Mouse (Mus musculus) megakaryocyte, embryonic 14.5 days (primary cell): ENCODE measurements around the gene Olfr502. TPM values are rescaled to one million over a fixed set of nuclear protein-coding genes. Genes with fewer than 3 reads are reported as not detected.
"Not testable (repeated sequence)": the region's sequence is repeated elsewhere in the genome, so short reads cannot be mapped to it uniquely, and the experiment has no call there.

ENCODE experiments used
- H3K27me3 ChIP-seq: replicated peaks from 2 replicates; pipeline ENCODE3; 2012; ENCODE audit warnings: inconsistent platforms
- H3K36me3 ChIP-seq: replicated peaks from 2 replicates; pipeline ENCODE3; 2012; ENCODE audit warnings: low read length, inconsistent platforms, mixed read lengths
- H3K4me1 ChIP-seq: 2 replicates; pipeline ENCODE4 v1.6.1; 2012; ENCODE audit warnings: inconsistent platforms
- H3K4me3 ChIP-seq: replicated peaks from 2 replicates; pipeline ENCODE3; 2012; ENCODE audit warnings: moderate library complexity, mild to moderate bottlenecking, inconsistent platforms
- H3K9me3 ChIP-seq: 2 replicates; pipeline ENCODE4 v1.6.1; 2012; ENCODE audit warnings: inconsistent platforms
- FLI1 ChIP-seq: IDR thresholded peaks from 2 replicates; pipeline ENCODE4 v1.6.1; 2012; ENCODE audit warnings: low read length, inconsistent platforms, mixed read lengths
- GATA1 ChIP-seq: IDR thresholded peaks from 3 replicates; pipeline ENCODE4 v1.6.1; 2012; ENCODE audit warnings: mixed read lengths, low read length, inconsistent platforms, borderline replicate concordance
- polyA plus RNA-seq: library from polyadenylated mRNA; stranded (reverse); fragments of >175 nt; gene quantifications from 2 replicates; pipeline ENCODE4 v1.2.3, GENCODE M21; 2012; ENCODE audit warnings: low replicate concordance; ENCODE audit not compliant: insufficient read depth

Gene Olfr502
- polyA plus RNA-seq: not detected in 2 replicates

DNA sequence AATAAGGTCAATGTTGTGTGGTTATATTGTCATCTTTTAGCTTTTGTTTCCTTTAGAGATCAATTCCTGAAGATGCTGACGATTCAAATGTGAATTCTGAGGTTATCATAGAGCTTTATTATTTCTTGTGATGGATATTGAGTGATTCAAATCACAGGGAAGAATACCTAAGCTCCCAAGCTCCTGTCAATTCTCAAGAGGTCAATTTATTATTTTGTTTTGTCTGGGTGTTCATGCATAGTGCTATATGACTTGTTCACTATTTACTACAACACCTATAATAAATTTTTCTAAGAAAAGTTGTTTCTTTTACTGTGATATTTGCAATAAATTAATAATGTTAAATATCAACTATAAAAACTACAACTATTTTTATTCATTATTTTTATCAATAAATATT, at the start of gene Olfr502:
Gene Olfr502, minus strand, starts transcription at position 101 of the 400 bp plus-strand sequence.
- Histone ChIP-seq H3K9me3 (peaks cover 26% of the 10 kb centered on the region), H3K27me3 (no peaks in the 10 kb centered on the region), H3K4me3 (no peak within 1 kb of the TSS), H3K36me3 (no peaks in the 10 kb centered on the region), H3K4me1 (no peaks in the 10 kb centered on the region)
- TF ChIP-seq FLI1 (no peak), GATA1 (no peak)

DNA sequence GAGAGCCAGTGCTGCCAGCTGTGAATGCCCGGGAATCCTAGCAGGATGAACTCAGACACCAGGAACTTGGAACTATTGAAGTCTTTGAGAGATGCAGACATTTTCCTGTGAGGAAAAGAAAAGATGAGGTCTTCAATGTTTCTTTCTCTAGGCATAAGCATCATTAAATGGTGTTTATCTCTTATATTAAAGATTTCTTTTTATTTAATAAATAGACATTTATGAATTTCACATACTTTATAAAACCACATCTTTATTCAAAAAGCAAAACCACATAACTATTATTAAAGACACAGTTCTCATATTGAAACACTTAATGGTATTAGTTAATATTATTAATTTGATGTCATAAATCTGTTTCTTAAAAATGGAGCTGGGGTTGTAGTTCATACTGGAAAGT, 40.8 kb upstream of the Olfr502 start, which contains the start of gene Olfr504:
Gene Olfr504, minus strand, starts transcription at position 101 of the 400 bp plus-strand sequence.
- no peaks in the 10 kb centered on the region for H3K4me1 ChIP-seq
- TF ChIP-seq GATA1: no peak
- no peak for TF ChIP-seq FLI1

DNA sequence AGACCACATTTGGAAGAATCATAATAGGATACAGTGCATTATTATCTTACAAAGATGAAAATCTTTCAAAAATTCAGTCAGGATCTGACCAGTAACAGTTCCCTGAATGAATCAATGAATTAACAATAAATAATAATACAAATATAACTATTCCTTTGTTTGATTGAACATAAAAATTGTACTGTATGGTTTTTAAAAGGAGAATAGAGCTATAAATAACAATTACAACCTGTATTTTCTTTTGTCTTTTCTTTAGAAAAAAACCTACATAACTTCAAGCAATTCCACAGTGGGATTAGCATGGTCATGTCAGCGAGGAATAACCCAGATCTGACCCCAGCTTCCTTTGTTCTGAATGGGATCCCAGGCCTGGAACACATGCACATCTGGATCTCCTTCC, 19.4 kb upstream of the Olfr502 start, which contains the start of gene Olfr503:
Gene Olfr503, plus strand, starts transcription at position 301 of the 400 bp plus-strand sequence.
- H3K4me1 ChIP-seq, H3K27me3 ChIP-seq, H3K4me3 ChIP-seq, H3K36me3 ChIP-seq: not testable (repeated sequence)
- peaks cover 16% of the 10 kb centered on the region for H3K9me3 ChIP-seq

More for the DNA sequence above, 40.8 kb upstream of the Olfr502 start, which contains the start of gene Olfr504:
- Histone ChIP-seq H3K4me3 (no peak within 1 kb of the TSS), H3K9me3 (peaks cover 20% of the 10 kb centered on the region), H3K27me3 (no peaks in the 10 kb centered on the region), H3K36me3 (no peaks in the 10 kb centered on the region)

DNA sequence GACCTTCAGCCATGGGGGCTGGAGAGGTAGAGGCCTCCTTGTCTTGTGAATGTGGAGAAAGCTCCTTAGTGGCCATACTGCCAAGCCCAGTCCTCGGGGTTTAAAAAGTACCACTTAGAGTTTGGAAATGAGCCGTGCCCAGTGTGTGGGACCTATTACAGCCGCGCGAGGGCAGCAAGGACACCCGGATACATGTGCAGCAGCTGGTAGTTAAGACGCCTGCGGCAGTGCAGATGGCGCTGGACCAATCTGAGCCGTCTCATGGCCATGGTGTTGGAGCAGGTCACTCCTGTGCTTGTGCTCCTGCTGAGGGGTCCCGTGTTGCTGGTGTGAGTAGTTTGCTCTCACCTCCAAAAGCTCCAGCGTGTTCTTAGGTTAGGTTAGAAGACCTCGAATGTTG, 17.6 kb upstream of the Olfr502 start:
- H3K27me3 ChIP-seq: no peaks in the 10 kb centered on the region
- no peaks in the 10 kb centered on the region for H3K36me3 ChIP-seq
- H3K9me3 ChIP-seq: peaks cover 16% of the 10 kb centered on the region
- TF ChIP-seq FLI1 (no peak), GATA1 (no peak)
- no peaks in the 10 kb centered on the region for H3K4me1 ChIP-seq
- H3K4me3 ChIP-seq: no peak overlapping the region

Other genes starting within 250 kb of the Olfr502 start
- not detected in 2 replicates for gene Olfr490, start 236.1 kb downstream of the Olfr502 start, polyA plus RNA-seq
- gene Olfr491, start 211.6 kb downstream of the Olfr502 start, polyA plus RNA-seq: not detected in 2 replicates
- not detected in 2 replicates for gene Olfr492, start 201.4 kb downstream of the Olfr502 start, polyA plus RNA-seq
- gene Olfr493, start 178.1 kb downstream of the Olfr502 start, polyA plus RNA-seq: not detected in 2 replicates
- gene Olfr494, start 159.7 kb downstream of the Olfr502 start, polyA plus RNA-seq: not detected in 2 replicates
- gene Olfr495, start 131.9 kb downstream of the Olfr502 start, polyA plus RNA-seq: not detected in 2 replicates
- gene Olfr497, start 104.6 kb downstream of the Olfr502 start, polyA plus RNA-seq: not detected in 2 replicates
- gene Olfr498, start 59.7 kb downstream of the Olfr502 start, polyA plus RNA-seq: not detected in 2 replicates
- not detected in 2 replicates for gene Olfr503, start 19.5 kb upstream of the Olfr502 start, polyA plus RNA-seq
- gene Olfr504, start 40.7 kb upstream of the Olfr502 start, polyA plus RNA-seq: not detected in 2 replicates
- gene Olfr506, start 85.7 kb upstream of the Olfr502 start, polyA plus RNA-seq: not detected in 2 replicates
- not detected in 2 replicates for gene Olfr507, start 96.7 kb upstream of the Olfr502 start, polyA plus RNA-seq
- 0.06 TPM in 1 of 2 replicates, not detected in the other for gene Olfr508, start 104.9 kb upstream of the Olfr502 start, polyA plus RNA-seq
- not detected in 2 replicates for gene Olfr509, start 126.8 kb upstream of the Olfr502 start, polyA plus RNA-seq
- not detected in 2 replicates for gene Olfr510, start 141.4 kb upstream of the Olfr502 start, polyA plus RNA-seq
- 0.15 TPM in 1 of 2 replicates, not detected in the other for gene Olfr512, start 188.3 kb upstream of the Olfr502 start, polyA plus RNA-seq
- not detected in 2 replicates for gene Olfr513, start 225.9 kb upstream of the Olfr502 start, polyA plus RNA-seq